Mouse (Mus musculus) heart, postnatal 25 days (tissue): ENCODE measurements around the gene St3gal3. TPM values are rescaled to one million over a fixed set of nuclear protein-coding genes. Genes with fewer than 3 reads are reported as not detected.

Source experiments
- DNase-seq: peaks from one replicate; pipeline ENCODE4 v3.0.0; 2022; ENCODE audit warnings: low spot score
- intact Hi-C: fragments of 180-260 bp; cut with DNase I; formaldehyde crosslinking; loops from one replicate; pipeline ENCODE4 v1.15.1; 2025
- total RNA-seq, 2 experiments: library from RNA; stranded (reverse); gene quantifications; 2 replicates each; pipeline ENCODE4 v1.2.3; 2021

St3gal3 gene
- 10 to 100 TPM; 61.6 to 66.6 TPM for total RNA-seq

DNA sequence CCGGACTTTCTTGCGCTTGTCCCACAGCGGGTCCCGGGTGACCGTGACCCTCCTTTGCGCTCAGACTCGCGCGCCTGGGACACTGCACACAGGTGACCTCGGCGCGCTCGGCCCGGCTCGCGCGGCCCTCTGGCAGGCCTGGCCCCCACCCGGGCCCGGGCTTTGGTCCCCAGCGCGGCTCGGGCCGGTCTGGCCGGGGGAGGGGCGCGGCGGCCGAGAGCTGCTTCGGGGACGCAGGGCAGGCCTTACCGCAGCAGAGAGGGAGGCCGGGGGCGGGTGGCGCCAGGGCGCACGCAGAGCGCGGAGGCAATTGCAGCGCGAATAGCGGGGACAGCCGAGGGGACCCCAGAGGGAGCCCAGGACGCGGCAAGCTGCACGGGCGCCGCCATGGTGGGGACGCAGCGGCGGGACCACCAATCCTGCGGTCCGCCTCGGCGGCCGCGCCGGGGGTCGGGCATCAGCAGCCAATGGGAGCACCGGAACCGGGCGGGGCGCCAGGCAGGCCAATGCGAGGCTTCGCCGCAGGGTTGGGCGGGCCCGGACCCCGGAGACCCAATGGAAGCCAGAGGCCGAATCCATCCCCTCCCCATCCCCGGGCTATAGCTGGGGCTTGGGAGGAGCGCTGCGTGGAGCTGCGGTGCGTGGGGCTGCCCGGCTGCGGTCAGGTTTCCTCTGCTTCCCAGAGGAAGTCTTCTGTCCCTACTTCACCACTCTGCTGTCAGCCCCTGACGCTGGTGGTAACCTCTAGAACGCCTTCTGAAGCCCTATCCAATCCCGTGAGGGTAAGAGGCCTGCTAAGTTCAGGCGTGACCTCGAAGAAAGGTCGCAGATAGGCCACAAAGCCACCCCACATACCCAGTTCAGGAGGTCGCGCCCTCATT is at the start of gene St3gal3:
Gene St3gal3, minus strand, starts transcription at position 430 of the 881 bp plus-strand sequence.
- intact Hi-C loops, result no loop called here
- DNase-seq, result peak; percentile 93

DNA sequence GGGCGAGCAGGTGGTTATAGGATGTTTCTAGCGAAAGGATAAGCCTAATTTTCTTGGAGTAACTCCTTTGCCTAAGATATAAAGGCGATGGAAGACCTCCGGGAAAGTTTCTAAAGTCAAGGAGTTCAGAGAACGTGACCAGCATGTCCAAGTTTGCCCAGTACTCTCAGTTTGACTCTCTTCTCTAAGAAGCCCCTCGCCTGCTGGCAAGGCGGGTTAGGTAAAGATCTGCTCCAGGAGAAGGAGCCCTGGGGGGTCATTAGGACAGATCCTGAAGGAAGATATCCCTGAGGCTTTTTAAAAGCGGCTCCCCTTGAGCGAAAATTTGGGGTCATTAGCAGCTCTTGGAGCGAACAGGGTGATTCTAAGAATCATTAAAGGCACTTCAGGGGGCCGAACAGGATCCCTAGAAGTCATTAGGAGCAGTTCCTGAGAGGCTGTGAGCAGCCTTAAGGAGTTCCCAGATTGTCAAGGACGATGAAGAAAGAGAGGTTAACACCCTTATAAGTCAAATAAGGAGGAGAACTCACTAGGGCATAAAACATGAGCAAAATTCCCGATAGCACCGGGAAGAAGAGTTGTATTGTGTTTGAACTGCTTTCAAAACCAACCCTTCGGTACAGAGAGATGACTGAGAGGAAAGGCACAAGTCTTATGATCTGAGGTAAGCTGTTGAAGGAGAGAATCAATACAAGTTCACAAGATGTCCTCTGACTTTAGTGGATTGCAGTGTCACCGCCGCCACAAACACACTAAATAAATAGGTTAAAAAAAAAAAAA is 45.8 kb upstream of the St3gal3 start:
- intact Hi-C loops, result no loop called here
- no peak for DNase-seq

DNA sequence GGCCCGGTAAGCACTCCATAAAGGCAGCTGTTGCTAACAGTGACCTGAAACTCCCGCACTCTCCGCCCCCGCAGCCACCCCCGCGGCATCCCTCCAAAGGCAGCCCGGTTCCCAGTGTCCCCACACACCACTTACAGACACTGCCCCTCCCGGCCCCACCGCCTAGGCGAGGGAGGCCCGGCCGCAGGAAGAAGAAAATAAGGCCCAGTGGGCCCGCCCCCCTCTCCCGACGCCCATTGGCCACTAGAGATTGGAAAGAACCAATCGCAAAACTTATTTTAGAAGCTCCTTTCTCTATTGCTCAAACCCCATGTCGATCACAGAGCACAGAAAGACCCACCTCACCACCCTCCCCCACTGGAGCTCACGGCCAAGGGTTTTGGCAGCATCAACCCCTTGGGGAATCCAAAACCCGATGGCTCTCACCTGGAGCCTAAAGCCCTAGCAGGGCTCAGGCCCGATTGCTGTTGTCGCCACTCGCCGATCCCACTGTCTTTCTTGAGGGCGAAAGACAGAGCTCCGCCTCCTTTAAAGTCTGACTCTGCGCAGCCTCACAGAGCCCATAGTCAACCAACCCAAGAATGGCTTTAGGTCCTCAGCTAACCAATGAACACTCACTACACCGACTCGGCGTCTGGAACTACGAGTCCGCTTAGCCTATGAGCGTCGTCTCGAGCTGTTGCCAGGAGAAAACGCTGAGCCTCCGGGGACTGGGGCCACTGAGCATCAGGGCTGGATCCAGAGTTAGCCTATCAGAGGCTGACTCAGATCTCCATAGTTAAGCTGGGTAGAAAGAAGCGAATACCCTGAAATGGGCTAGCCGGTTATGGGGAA is 45.0 kb upstream of the St3gal3 start, which contains the start of gene Kdm4a:
Gene Kdm4a, minus strand, starts transcription at position 577 of the 834 bp plus-strand sequence.
- peak; percentile 92 for DNase-seq
- intact Hi-C loops, result loop anchor here (5.0 kb wide), 1 partner anchor 267 kb away; the partner anchor contains the start of gene Ipo13

DNA sequence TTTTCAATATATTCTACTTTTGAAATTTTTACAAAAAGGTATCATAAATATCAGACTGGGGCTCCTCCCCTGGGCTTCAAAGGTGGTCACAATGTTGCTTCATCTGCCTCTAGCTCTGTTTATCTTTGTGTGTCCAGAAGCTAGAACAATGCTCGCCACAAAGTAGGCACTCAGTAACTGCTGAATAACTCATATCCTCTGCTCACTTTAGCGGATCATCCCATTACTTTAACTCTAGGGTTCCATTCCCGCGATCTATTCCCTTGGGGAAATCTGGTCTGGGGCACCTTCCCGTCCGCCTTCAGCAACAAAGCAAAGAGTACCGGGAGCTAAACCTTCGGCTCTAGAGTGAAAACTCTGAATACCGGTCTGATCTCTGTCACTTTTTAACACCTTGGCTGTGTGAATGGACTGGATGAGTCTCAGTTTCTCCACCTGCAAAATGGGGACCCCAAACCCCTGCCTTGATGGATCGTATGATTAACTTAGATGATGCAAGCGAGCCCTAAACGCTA is 44.3 kb upstream of the St3gal3 start:
- DNase-seq, result no peak
- intact Hi-C loops, result loop anchor here (5.0 kb wide), 1 partner anchor 267 kb away; the partner anchor contains the start of gene Ipo13

DNA sequence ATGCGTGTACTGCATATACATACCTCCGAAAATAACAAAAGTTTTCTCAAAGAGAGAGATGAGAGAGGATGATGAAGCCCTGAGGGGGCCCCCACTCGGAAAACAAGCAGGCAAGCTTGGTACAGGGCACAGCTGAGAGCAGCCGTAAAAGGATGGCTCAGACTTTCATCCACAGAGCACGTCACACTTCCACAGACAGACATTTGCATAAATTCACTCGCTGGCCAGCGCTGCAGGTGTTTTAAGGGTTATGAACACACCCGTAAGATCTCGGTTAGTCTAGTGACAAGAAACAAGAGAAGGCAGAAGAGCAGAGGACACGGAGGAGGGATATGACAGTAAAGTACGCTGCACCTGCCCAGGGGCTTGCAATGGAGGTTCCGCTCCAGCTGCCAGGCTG is 37.7 kb upstream of the St3gal3 start:
- intact Hi-C loops, result no loop called here
- no peak for DNase-seq

DNA sequence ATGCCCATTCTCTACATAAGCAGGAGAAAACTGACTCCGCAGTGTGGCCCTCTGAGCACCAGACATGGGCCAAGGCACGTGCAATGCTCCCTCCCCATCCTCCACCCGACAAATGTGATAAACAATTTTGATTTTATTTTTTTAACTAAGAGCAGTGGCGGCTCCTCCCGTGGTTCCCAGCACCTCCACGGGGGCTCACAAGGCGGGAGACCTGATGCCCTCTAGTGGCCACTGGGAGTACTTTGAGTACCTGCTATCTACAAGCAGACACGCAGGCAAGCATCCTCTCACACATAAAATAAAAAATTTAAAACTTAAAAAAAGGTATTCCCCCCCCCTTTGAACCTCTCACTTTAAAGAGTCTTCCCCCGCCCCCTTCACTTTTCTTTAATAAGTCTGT is 36.3 kb upstream of the St3gal3 start:
- intact Hi-C loops, result no loop called here
- DNase-seq, result no peak

DNA sequence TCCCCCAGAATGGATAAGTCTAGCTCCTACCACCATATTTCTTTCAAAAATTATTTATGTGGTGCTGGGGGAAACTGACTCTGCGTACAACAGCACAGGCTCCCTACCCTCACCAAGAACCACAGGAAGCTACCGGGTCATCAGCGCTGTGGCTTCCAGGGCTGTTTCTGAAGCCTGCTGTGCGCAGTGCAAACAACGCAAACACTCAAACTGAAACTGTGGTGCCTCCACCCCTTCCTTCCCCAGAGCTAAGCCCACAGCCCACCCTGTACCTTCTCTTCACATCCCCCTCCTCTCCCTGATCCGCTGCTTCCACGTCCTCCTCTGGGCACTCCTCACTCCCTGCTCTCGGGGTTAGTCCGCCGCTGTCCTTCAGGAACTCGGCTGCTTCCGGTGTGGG is 27.4 kb upstream of the St3gal3 start:
- DNase-seq, result no peak
- intact Hi-C loops, result no loop called here

DNA sequence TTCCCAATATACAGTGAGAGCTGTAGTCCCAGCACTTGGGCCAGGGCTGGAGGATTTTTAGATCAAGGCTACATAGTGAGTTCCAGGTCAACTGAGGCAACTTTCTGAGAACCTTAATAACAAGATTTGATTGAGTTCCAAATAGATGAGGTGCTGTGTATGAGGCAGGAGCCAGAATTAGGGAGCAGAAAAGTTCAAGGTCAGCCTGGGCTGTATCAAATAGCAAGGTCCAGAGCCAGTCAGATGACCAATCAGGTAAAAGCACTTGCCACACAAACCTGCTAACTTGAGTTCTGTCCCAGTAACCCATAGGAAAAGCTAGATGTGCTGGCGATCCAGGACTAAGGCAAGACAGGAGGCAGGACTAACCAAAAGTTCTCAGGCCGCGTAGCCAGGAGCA is 23.0 kb upstream of the St3gal3 start:
- intact Hi-C loops, result no loop called here
- DNase-seq, result no peak

DNA sequence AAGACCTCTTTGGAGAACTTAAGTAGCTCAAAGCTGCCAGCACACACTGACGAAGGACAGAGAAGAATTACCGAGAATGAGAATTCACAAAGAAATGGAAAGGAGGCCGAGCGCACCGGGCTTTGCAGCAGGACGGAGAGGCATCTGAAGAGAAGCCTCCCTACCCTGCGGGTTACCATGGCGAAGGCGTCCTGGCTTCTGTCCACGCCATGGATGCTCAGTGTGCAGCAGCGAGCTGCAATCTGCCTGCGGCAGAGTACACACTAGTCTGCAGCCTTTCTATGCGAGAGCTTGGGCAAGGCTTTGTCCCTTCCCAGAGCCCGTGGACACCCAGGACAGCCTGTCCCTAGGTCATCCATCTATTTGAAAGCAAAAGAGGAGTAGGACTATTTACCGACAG is 21.8 kb upstream of the St3gal3 start:
- intact Hi-C loops, result no loop called here
- no peak for DNase-seq

DNA sequence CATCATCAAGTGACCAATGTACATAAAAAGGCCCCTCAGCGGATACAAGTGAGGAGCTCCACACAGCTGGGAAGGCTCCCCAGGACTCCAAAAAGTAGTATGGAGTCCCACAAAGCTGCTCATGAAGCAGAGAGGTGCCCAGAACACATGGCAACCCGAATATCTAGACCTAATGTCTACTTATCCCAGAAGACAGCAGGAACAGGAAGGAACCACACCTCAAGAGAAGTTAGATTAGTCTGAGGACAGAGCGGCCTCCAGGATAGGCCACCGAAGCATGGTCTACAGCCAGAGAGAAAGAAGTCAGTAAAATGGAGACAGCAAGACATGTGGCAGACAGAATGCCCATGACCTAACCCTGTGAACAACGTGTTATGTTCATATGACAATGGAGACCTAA is 20.2 kb upstream of the St3gal3 start:
- no peak for DNase-seq
- intact Hi-C loops, result loop anchor here (5.0 kb wide), 1 partner anchor 117 kb away; no protein-coding TSS in a partner anchor

DNA sequence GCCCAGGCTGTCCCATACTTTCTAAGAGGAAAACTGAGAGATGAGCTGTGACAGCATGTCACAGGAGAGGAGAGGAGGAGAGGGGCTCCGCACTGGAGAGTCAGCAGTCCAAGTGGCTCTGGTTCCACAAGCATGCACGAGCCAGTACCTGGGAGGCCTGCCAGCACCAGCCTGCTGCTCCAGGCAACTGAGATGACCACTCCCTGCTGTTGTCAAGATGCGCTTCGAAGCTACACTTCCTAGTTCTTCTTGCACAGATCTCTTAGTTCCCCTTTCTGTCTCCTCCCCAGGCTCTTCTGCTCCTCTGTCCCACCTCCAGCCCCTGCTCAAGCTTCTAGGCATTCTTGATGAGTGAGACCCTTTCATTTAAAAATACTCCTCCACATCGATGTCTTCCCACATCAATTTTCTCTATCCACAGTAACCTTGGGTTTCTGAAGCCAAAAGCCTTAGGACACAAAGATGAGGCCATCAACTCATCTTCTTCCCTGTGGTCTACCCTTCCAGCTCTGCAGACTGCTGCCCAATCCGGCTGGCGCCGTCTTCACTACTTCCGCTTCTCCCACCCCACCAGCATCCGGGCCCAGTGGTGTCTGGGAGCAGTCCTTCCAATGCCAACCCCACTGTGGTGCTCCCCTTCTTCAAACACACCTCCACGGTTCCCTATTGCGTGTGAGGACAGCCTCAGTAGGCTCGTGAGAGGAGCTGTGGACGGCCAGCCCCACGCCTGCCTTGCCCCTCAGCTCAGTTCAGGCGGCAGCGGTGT is 17.5 kb upstream of the St3gal3 start:
- intact Hi-C loops, result loop anchor here (5.0 kb wide), 1 partner anchor 120 kb away; no protein-coding TSS in a partner anchor
- DNase-seq, result peak; percentile 31

DNA sequence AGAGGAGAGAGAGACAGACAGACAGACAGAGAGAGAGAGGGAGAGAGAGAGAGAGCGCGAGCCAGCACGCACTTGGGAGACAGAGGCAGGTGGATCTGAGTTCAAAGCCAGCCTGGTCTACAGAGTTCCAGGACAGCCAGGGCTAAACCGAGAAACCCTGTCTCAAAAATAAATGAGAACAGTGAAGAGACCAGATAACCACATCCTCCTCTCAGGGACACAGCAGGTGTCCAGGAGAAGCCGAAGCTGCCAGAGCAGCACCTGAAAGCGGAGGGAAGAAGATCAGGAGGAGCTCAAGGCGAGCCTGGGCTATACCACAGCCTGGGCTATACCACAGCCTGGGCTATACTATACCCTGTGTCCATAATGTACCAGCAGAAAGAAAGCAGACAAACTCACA is 16.1 kb upstream of the St3gal3 start:
- intact Hi-C loops, result loop anchor here (5.0 kb wide), 1 partner anchor 121 kb away; no protein-coding TSS in a partner anchor

DNA sequence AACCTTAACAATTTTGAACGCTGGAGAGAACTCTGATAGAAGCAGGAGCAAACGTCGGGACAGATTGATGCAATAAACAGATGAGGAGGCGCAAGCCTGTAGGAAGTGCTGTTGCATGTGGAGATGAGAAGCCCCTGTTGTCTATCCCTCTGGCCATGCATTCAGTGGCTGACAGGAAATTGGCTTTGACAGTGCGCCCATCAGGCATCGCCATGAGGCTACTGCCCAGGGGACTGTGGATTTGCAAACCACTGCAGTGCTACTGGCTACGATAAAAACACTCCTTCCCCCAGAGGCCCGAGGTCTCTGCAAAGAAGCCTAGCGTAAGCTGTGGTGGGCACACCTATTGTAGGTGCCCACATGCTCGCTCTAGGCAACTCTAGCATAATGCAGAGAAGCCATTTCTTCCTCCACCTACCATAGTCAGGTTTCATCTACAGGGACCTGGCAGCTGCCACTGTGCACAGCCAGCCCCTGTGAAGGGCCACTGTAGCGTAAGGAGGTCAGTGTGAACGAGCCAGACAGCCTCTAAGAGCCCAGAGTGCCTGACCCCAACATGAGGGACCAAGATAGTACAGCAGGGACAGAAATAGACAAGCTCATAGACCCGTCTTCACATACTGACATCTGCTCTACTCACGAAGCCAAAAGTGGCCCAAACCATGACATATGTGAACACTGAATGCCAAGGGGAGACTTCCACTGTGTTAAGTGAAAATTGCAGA is 15.4 kb upstream of the St3gal3 start:
- no peak for DNase-seq
- intact Hi-C loops, result loop anchor here (5.0 kb wide), 2 partner anchors 122 to 142 kb away; partner anchors contain the start of gene Ptprf

More for the DNA sequence above, 16.1 kb upstream of the St3gal3 start:
- no peak for DNase-seq

DNA sequence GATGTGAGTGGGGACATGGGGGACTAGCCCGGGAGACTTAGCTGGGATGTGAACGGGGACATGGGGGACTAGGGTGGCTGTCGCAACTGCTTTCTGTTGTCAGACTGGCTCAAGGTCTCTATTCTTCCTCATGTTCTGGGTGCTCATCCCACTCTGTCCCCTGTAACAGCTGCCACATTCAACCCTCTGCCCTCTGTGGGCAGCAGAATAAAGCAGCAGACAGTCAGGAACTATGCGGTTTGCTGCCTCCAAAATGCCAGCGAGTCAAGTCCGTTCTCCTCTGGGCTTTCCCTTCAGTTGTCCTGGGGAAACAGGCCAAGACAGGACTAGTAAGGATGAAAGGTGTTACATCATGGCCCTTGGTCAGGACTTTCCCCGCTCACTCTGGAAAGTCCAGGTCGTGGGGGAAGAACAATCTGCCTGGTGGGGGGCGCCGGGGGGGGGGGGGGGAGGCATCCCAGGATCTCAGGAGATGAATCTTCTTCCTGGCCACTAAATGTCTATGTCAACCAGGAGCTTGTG is 14.4 kb upstream of the St3gal3 start:
- DNase-seq, result no peak
- intact Hi-C loops, result loop anchor here (5.0 kb wide), 1 partner anchor 143 kb away; the partner anchor contains the start of gene Ptprf

DNA sequence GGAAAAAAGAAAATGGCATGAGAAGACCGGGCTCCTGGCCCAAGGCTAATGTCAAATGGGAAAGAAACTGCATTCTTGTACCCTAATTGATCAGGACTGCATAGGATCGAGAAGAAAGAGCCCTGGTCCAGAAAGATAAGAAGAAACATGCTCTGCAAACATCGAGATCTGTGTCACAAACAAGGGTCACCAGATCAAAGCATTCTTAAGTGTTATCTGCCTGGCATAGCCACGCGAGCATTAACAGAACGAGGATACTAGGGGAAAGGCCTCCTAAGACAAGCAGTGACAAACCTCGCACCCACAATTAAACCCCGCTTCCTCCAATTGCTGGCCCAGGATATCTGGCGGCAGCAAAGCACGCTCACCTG is 13.6 kb upstream of the St3gal3 start:
- no peak for DNase-seq
- intact Hi-C loops, result loop anchor here (5.0 kb wide), 1 partner anchor 144 kb away; the partner anchor contains the start of gene Ptprf

DNA sequence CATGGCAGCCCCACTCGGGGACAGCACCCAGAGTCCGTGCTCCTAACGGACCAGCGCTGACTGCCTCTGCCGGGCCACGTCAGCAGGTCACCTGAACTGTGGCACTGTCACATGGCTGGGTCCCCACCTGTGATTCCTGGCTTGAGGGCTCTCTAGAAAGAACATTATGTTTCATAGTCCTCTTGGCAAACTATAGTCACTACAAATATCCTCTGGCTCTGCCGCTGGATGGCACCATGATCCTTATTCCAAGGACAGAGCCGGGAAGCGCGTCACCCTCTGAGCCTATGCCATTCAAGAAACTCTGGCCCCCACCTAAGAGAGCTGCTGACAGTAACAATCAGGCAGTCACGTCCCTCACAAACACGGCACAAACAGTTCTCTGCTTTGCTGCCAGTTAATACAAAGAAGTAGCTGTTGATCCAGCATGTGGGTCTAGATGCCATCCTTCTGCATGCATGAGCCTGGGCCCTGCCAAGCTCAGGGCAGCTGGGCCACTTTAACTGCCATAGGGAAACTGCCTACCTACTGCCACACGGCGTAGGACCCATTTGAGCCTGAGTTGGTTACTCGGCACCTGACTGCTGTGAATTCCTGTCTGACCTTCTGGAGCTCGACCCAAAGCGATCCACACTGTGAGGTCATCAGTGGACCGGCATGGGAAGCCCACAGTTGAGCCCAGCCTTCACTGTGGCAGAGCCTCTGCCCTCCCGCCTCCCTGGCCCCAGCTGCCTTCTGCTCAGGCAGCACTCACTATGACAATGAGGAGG is 13.0 kb upstream of the St3gal3 start:
- intact Hi-C loops, result loop anchor here (5.0 kb wide), 1 partner anchor 145 kb away; the partner anchor contains the start of gene Ptprf
- DNase-seq, result peak; percentile 40

DNA sequence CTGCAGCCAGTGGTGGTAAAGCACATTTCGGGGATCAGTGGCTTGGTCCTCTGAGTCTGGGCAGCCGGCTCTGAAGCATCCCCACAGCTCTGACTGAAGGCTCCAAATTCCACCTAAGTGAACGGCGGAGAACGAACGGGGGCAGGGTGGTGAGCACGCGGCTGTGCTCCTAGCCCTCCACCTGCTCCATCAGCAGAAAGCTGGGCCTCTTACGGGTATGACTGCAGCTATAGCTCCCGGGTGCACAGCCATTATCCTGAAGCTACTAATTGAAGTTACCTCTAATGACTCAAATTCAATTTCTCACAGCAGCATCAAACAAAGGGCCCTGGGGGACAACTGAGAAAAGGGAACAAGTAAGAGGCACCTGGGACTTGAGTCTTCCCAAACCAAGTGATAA is 12.4 kb upstream of the St3gal3 start:
- no peak for DNase-seq
- intact Hi-C loops, result loop anchor here (5.0 kb wide), 1 partner anchor 145 kb away; the partner anchor contains the start of gene Ptprf
